Mouse (Mus musculus): ENCODE measurements around the gene Nckap1l.

DNA sequence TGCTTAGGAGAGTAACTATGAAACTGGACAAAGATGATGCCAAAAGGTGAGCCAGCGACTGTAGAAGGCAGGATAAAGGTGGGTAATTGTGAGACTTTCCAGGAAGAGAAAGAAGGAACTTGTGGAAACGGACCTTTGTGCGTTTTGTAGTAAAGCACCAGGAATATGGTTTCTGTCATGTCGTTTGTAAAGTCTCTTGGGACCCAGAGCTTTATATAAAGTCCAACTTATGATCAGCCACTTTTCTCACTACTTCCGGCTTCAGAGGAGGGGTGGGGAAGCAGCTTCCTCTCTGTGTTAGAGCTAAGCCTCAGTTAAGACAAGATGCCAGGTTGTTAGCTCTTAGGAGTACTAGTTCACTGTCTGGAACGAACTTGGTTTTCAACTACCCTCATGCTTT lies 855 bp downstream of the Nckap1l start:
- TF ChIP-seq EP300 (IDR thresholded peaks at IDR 0.05; ENCODE audit: insufficient read depth, low read depth, low read length) (no peak), CTCF (IDR thresholded peaks at IDR 0.05) (no peak), POLR2A (IDR thresholded peaks at IDR 0.05; ENCODE audit: insufficient read depth, low read depth, low read length) (no peak)
